Mouse (Mus musculus) intestine, postnatal 0 days (tissue): ENCODE results near the gene Cbx1. TPM values are rescaled to one million over a fixed set of nuclear protein-coding genes. Genes with fewer than 3 reads are reported as not detected.

ENCODE experiments used
- ATAC-seq: fragments of 200-750 bp; cut with Nextera tagmentation; 2 replicates; pipeline ENCODE4 v1.8.0; 2017; ENCODE audit warnings: mild to moderate bottlenecking, moderate TSS enrichment, moderate library complexity
- H3K27ac ChIP-seq: fragments of 300-500 bp; sonication (generic); 2 replicates; pipeline ENCODE4 v1.5.1; 2014; ENCODE audit warnings: mild to moderate bottlenecking, low read depth, low read length, moderate library complexity
- H3K27me3 ChIP-seq: fragments of 300-500 bp; sonication (generic); replicated peaks from 2 replicates; pipeline ENCODE4 v1.6.1; 2014; ENCODE audit warnings: low read length, mixed read lengths; ENCODE audit not compliant: control insufficient read depth, insufficient read depth
- H3K36me3 ChIP-seq: fragments of 300-500 bp; sonication (generic); 2 replicates; pipeline ENCODE4 v1.6.1; 2014; ENCODE audit warnings: mild to moderate bottlenecking, moderate library complexity; ENCODE audit not compliant: control insufficient read depth, insufficient read depth
- H3K4me1 ChIP-seq: fragments of 300-500 bp; sonication (generic); replicated peaks from 2 replicates; pipeline ENCODE4 v1.6.1; 2014; ENCODE audit warnings: antibody characterized with exemption, low read length, mixed read lengths; ENCODE audit not compliant: control insufficient read depth, insufficient read depth
- H3K4me2 ChIP-seq: fragments of 300-500 bp; sonication (generic); replicated peaks from 2 replicates; pipeline ENCODE4 v1.6.1; 2014; ENCODE audit warnings: low read depth, mild to moderate bottlenecking, moderate library complexity
- H3K4me3 ChIP-seq: fragments of 300-500 bp; sonication (generic); 2 replicates; pipeline ENCODE4 v1.5.1; 2014; ENCODE audit warnings: low read depth, low read length
- H3K9ac ChIP-seq: fragments of 300-500 bp; sonication (generic); 2 replicates; pipeline ENCODE4 v1.6.1; 2014; ENCODE audit warnings: mild to moderate bottlenecking, low read depth, low read length
- H3K9me3 ChIP-seq: fragments of 300-500 bp; sonication (generic); 2 replicates; pipeline ENCODE4 v1.6.1; 2016; ENCODE audit warnings: mixed run types; ENCODE audit not compliant: control insufficient read depth
- CTCF ChIP-seq: sonication (generic); IDR thresholded peaks from 2 replicates; pipeline ENCODE4 v1.5.1; 2016; ENCODE audit warnings: low read depth, mild to moderate bottlenecking, control low read depth, antibody characterized with exemption, moderate library complexity
- WGBS: fragments of 180-500 bp; shearing (Covaris S2); extraction: QIAGEN DNeasy Blood & Tissue Kit; methylation state at CpG from one replicate; pipeline ENCODE4 v1.1.7; 2014; 5-methylcytosine and 5-hydroxymethylcytosine counted together
- polyA plus RNA-seq: library from polyadenylated mRNA; unstranded; fragments of >200 nt; fragmentation: Nextera tagmentation; extraction: Ambion mirVana; gene quantifications from 2 replicates; pipeline ENCODE4 v1.2.1, GENCODE M21; 2015

Gene Cbx1
- polyA plus RNA-seq, 1 experiment from 2014 or later = 39.3 TPM

DNA sequence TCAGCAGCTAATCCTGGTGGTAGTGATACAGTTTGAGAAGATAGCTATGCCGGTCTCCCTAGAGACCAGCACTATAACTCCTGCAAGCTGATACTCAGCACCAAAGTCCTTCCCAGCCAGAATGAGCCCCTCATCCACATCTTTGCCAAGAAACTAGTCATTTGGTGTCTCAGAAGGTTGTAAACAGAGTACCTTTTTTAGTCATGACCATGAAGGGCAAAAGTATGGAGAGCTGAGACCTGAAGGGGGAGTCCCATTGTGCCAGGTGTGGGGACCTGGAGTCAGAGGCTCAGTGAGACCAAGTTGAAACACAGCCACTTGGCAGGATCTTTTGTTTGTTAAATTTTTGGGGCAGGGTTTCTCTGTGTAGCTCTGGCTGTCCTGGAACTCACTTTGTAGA lies 45.2 kb downstream of the Cbx1 start:
- H3K9me3 ChIP-seq = no peaks in the 10 kb centered on the region
- H3K36me3 ChIP-seq = no peaks in the 10 kb centered on the region
- no peak for TF ChIP-seq CTCF
- no peak overlapping the region for H3K4me2 ChIP-seq
- 69% methylated on average over 1 of the region's 1 CpGs for WGBS
- H3K27me3 ChIP-seq = no peaks in the 10 kb centered on the region; the same call in 1 of the 2 replicates
- no peak for ATAC-seq
- no peak overlapping the region for H3K27ac ChIP-seq
- no peak overlapping the region for H3K4me3 ChIP-seq
- no peak overlapping the region for H3K9ac ChIP-seq
- H3K4me1 ChIP-seq = no peaks in the 10 kb centered on the region

DNA sequence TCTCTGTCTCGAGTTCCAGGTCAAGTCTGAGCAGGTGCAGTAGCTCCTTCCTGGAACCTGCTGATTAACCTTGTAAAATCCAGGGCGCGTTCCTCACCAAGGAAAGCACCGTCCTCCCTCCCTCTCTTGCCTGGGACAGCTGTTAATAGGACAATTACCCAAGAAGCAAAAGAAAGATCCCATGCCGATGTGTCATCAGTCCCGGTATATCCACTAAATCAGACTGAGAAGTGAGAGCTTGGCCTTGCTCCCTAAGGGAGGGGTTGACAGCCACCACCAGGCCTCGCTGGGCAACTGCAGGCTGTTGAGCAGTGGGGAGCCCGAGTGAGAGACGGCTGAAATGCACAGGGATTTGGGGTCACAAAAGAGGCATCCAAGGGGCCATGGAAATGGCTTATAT lies 48.4 kb downstream of the Cbx1 start:
- Histone ChIP-seq H3K4me1 (no peaks in the 10 kb centered on the region), H3K36me3 (no peaks in the 10 kb centered on the region), H3K4me3 (no peak overlapping the region), H3K27me3 (no peaks in the 10 kb centered on the region; the same call in 1 of the 2 replicates), H3K4me2 (0 out of 2 replicates have a peak overlapping the region, but pooled peaks have one; percentile 7), H3K9ac (no peak overlapping the region), H3K9me3 (no peaks in the 10 kb centered on the region), H3K27ac (no peak overlapping the region)
- TF ChIP-seq CTCF = peak; percentile 74
- peak; percentile 76 for ATAC-seq
- 29% methylated on average over 9 of the region's 9 CpGs for WGBS

DNA sequence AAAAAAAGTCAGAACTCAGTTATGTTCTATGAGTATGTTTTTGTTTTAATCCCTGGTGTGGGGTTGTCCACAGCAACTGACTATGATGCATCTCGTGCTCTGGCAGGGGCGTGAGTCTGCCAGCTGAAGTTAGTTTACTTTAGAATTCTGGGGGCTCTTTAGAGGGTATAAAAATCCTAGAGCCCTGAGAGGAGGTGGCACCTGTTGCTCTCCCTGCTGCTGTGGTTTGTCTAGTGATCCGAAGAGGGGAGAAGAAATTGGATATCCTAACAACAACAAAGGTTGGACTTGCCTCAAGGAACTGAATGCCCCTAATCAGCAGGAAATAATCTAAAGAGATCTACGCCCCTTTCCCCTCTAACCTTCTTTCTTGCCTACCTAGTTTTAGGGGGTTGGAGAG lies 49.4 kb downstream of the Cbx1 start:
- 52% methylated on average over 4 of the region's 4 CpGs for WGBS
- Histone ChIP-seq H3K36me3 (no peaks in the 10 kb centered on the region), H3K4me3 (no peak overlapping the region), H3K4me2 (no peak overlapping the region), H3K9ac (no peak overlapping the region), H3K9me3 (no peaks in the 10 kb centered on the region), H3K4me1 (no peaks in the 10 kb centered on the region), H3K27me3 (no peaks in the 10 kb centered on the region; the same call in 1 of the 2 replicates), H3K27ac (no peak overlapping the region)
- no peak for TF ChIP-seq CTCF
- ATAC-seq = no peak

DNA sequence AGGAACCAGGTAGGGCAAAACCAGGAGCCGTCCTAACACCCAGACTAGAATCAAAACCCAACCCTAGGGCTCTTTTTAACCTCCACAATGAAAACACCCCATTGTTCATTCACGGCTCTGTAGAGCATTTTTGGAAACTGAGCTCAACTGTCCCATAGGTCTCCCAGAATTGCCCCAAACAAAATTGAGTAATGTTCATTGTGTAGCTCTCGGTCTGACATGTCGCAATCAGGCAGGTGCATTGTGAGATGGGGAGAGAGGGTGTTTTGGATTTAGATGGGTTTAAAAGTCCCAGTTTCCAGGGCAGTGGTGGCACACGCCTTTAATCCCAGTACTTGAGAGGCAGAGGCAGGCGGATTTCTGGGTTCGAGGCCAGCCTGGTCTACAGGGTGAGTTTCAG lies 50.5 kb downstream of the Cbx1 start:
- no peak overlapping the region for H3K4me2 ChIP-seq
- no peak for TF ChIP-seq CTCF
- H3K4me1 ChIP-seq = no peaks in the 10 kb centered on the region
- no peaks in the 10 kb centered on the region for H3K36me3 ChIP-seq
- H3K4me3 ChIP-seq = no peak overlapping the region
- H3K27ac ChIP-seq = no peak overlapping the region
- WGBS = 79% methylated on average over 7 of the region's 7 CpGs
- no peak for ATAC-seq
- no peak overlapping the region for H3K9ac ChIP-seq
- no peaks in the 10 kb centered on the region for H3K9me3 ChIP-seq
- H3K27me3 ChIP-seq = no peaks in the 10 kb centered on the region; the same call in 1 of the 2 replicates

DNA sequence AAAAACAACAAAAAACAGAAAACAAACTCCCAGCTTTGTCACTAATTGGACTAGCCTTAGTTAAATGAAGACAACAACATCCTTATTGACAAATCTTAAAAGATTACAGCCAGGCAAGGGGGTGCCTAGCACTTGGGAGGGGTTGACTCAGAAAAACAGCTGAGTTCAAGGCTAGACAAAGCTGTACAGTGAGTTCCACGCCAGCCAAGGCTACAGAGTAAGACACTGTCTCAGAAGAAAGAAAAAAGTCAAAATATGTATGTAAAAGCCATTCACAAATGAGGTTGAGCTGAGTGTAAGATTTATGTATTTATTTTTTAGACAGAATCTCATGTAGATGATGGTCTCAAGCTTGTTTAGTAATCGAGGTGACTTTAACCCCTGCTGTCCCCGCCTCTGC lies 51.0 kb downstream of the Cbx1 start:
- WGBS = 76% methylated on average over 3 of the region's 3 CpGs
- Histone ChIP-seq H3K9ac (no peak overlapping the region), H3K36me3 (no peaks in the 10 kb centered on the region), H3K27ac (no peak overlapping the region), H3K4me3 (no peak overlapping the region), H3K4me2 (no peak overlapping the region), H3K9me3 (no peaks in the 10 kb centered on the region), H3K4me1 (no peaks in the 10 kb centered on the region), H3K27me3 (no peaks in the 10 kb centered on the region; the same call in 1 of the 2 replicates)
- ATAC-seq = no peak
- TF ChIP-seq CTCF = no peak

DNA sequence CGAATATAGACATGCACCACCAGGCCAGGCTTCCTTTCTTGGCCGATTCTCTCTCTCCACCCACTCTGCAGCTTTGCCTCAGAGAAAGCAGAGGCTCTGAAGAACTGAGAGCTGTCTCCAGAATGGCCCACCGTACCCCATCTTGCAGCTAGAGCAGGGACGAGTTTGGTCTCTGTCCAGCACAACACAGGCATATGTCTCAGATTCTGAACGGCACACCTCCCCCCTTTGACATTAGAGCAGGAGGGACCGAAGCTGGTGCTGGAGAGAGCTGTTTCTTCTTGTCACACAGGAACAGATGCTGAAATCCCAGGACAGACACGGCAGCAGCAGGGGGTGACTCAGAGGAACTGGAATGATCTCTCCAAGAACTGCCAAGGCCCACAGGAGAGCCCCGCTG lies 51.4 kb downstream of the Cbx1 start:
- ATAC-seq = no peak
- 52% methylated on average over 8 of the region's 8 CpGs for WGBS
- Histone ChIP-seq H3K9me3 (no peaks in the 10 kb centered on the region), H3K4me1 (no peaks in the 10 kb centered on the region), H3K4me2 (no peak overlapping the region), H3K27me3 (no peaks in the 10 kb centered on the region; the same call in 1 of the 2 replicates), H3K4me3 (no peak overlapping the region), H3K9ac (no peak overlapping the region), H3K36me3 (no peaks in the 10 kb centered on the region), H3K27ac (no peak overlapping the region)
- TF ChIP-seq CTCF = no peak

DNA sequence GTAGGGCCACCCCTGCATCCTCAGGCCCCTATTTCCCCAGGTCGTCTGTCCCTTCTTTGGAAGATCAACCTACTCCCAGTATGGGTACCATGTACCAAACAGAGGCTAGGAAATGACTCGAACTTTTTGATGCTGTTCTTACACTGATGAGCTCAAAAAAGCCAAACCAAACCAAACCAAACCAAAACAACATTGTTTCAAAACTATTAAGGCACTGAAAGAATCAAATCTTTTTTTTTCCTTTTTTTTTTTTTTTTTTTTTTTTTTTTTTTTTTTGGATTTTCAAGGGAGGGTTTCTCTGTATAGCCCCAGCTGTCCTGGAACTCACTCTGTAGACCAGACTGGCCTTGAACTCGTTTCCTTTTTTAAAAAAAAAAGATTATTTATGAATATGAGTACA lies 54.7 kb downstream of the Cbx1 start:
- 61% methylated on average over 3 of the region's 3 CpGs for WGBS
- no peaks in the 10 kb centered on the region for H3K36me3 ChIP-seq
- no peak overlapping the region for H3K27ac ChIP-seq
- no peak overlapping the region for H3K4me2 ChIP-seq
- no peak for ATAC-seq
- no peaks in the 10 kb centered on the region for H3K9me3 ChIP-seq
- H3K27me3 ChIP-seq = 0 out of 2 replicates have a peak, but pooled peaks cover 3% of the 10 kb centered on the region
- H3K4me1 ChIP-seq = no peaks in the 10 kb centered on the region
- TF ChIP-seq CTCF = no peak
- no peak overlapping the region for H3K4me3 ChIP-seq
- H3K9ac ChIP-seq = no peak overlapping the region
